Mouse (Mus musculus) embryonic facial prominence, embryonic 14.5 days (tissue): ENCODE results near the gene Olfr464. TPM values are rescaled to one million over a fixed set of nuclear protein-coding genes. Genes with fewer than 3 reads are reported as not detected.
"Not testable (repeated sequence)": the region's sequence is repeated elsewhere in the genome, so short reads cannot be mapped to it uniquely, and the experiment has no call there.

ENCODE experiments used
- ATAC-seq: fragments of 200-750 bp; cut with Nextera tagmentation; 2 replicates; pipeline ENCODE4 v1.8.0; 2017; ENCODE audit warnings: low read depth, moderate number of reproducible peaks, moderate TSS enrichment
- DNase-seq: peaks from one replicate; pipeline ENCODE4 v3.0.0-alpha.2; 2015; ENCODE audit warnings: low spot score
- H3K27ac ChIP-seq: fragments of 300-500 bp; sonication (generic); replicated peaks from 2 replicates; pipeline ENCODE4 v1.5.1; 2014; ENCODE audit warnings: low read depth, mild to moderate bottlenecking, low read length, moderate library complexity
- H3K27me3 ChIP-seq: fragments of 300-500 bp; sonication (generic); replicated peaks from 2 replicates; pipeline ENCODE4 v1.6.1; 2014; ENCODE audit warnings: low read length; ENCODE audit not compliant: control insufficient read depth, insufficient read depth
- H3K36me3 ChIP-seq: fragments of 300-500 bp; sonication (generic); 2 replicates; pipeline ENCODE4 v1.6.1; 2014; ENCODE audit warnings: low read length, mixed read lengths; ENCODE audit not compliant: control insufficient read depth, insufficient read depth
- H3K4me1 ChIP-seq: fragments of 300-500 bp; sonication (generic); 2 replicates; pipeline ENCODE4 v1.6.1; 2014; ENCODE audit warnings: antibody characterized with exemption, low read length; ENCODE audit not compliant: control insufficient read depth, insufficient read depth
- H3K4me2 ChIP-seq: fragments of 300-500 bp; sonication (generic); 2 replicates; pipeline ENCODE4 v1.6.1; 2014; ENCODE audit warnings: low read depth, mild to moderate bottlenecking, low read length, moderate library complexity, mixed read lengths
- H3K4me3 ChIP-seq: fragments of 300-500 bp; sonication (generic); 2 replicates; pipeline ENCODE4 v1.5.1; 2014; ENCODE audit warnings: low read depth, mild to moderate bottlenecking, low read length
- H3K9ac ChIP-seq: fragments of 300-500 bp; sonication (generic); 2 replicates; pipeline ENCODE4 v1.6.1; 2014; ENCODE audit warnings: low read depth, mild to moderate bottlenecking, low read length, moderate library complexity, mixed read lengths
- H3K9me3 ChIP-seq: fragments of 300-500 bp; sonication (generic); 2 replicates; pipeline ENCODE4 v1.6.1; 2016; ENCODE audit warnings: low read length; ENCODE audit not compliant: control insufficient read depth
- WGBS: fragments of 180-500 bp; shearing (Covaris S2); extraction: QIAGEN DNeasy Blood & Tissue Kit; methylation state at CpG from one replicate; pipeline ENCODE4 v1.1.7; 2014; 5-methylcytosine and 5-hydroxymethylcytosine counted together
- polyA plus RNA-seq: library from polyadenylated mRNA; unstranded; fragments of >200 nt; fragmentation: Nextera tagmentation; extraction: Ambion mirVana; gene quantifications from 2 replicates; pipeline ENCODE4 v1.2.1, GENCODE M21; 2014

The Olfr464 gene
- polyA plus RNA-seq, 1 experiment from 2014 or later: 0.22 TPM

GRCm38 (mm10) chr11:87881714-87882113 is 39.1 kb downstream of the Olfr464 start:
- no peaks in the 10 kb centered on the region for H3K27me3 ChIP-seq
- DNase-seq: no peak

DNA sequence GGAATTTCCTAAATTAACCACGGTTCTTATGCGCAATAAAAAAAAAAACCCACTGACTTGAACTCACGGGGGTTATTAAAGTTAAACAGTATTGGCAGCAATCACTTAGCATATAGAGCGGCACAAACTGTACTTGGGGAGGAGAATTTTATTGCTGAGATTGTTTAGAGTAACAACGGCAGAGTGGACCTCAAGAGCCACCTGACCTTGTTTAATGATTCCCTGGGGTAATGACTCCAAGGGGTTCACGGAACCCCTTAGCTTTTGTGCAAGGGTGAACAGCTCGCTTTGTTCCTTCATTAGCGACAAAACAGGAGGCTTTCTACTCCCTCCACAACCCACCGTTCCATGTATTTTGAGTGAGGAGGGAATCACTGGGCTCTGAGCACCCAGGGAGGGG is 40.9 kb downstream of the Olfr464 start:
- no peak overlapping the region for H3K4me2 ChIP-seq
- H3K4me3 ChIP-seq: no peak overlapping the region
- no peaks in the 10 kb centered on the region for H3K4me1 ChIP-seq
- ATAC-seq (no peak), DNase-seq (no peak)
- H3K27ac ChIP-seq: no peak overlapping the region
- H3K9ac ChIP-seq: no peak overlapping the region
- H3K9me3 ChIP-seq: no peaks in the 10 kb centered on the region
- H3K27me3 ChIP-seq: no peaks in the 10 kb centered on the region
- WGBS: 75% methylated on average over 9 of the region's 9 CpGs
- no peaks in the 10 kb centered on the region for H3K36me3 ChIP-seq

More at GRCm38 (mm10) chr11:87881714-87882113, 39.1 kb downstream of the Olfr464 start:
- no peaks in the 10 kb centered on the region for H3K36me3 ChIP-seq
- H3K9ac ChIP-seq: no peak overlapping the region
- no peak overlapping the region for H3K27ac ChIP-seq
- ATAC-seq: no peak
- WGBS: 57% methylated on average over 4 of the region's 4 CpGs
- no peak overlapping the region for H3K4me2 ChIP-seq
- H3K4me1 ChIP-seq: no peaks in the 10 kb centered on the region
- no peak overlapping the region for H3K4me3 ChIP-seq
- no peaks in the 10 kb centered on the region for H3K9me3 ChIP-seq

GRCm38 (mm10) chr11:87875436-87875835 is 45.3 kb downstream of the Olfr464 start, which contains the start of gene Epx:
Gene Epx (minus strand): TSS chr11:87875536.
- DNase-seq: no peak
- H3K4me1 ChIP-seq: no peaks in the 10 kb centered on the region
- H3K4me2 ChIP-seq: no peak within 1 kb of the TSS
- WGBS: 82% methylated on average over 6 of the region's 6 CpGs
- no peaks in the 10 kb centered on the region for H3K27me3 ChIP-seq
- H3K27ac ChIP-seq: no peak within 1 kb of the TSS
- H3K9ac ChIP-seq: no peak within 1 kb of the TSS
- H3K36me3 ChIP-seq: no peaks in the 10 kb centered on the region
- ATAC-seq: no peak
- no peak within 1 kb of the TSS for H3K4me3 ChIP-seq
- H3K9me3 ChIP-seq: no peaks in the 10 kb centered on the region

DNA sequence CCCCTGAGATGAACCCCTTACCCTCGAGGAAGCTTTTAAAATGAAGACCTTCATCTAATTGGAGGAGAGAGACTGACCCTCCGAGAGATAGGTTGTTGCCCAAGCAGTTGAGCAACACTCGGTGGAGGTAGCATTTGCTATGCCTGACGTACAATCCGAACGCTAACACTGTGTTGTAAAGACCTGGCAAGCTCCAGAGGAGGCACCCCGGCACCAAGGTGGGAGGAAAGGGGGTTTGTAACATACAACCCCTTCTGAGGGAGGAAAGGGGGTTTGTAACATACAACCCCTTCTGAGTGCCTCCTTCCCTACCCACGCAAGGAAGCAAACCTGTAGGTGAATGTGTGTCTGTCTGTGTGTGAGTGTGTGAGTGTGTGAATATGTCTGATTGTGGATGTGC is 49.0 kb downstream of the Olfr464 start:
- H3K36me3 ChIP-seq: no peaks in the 10 kb centered on the region
- DNase-seq (peak; percentile 5), ATAC-seq (no peak)
- 38% methylated on average over 8 of the region's 8 CpGs for WGBS
- H3K4me1 ChIP-seq: no peaks in the 10 kb centered on the region
- no peak overlapping the region for H3K27ac ChIP-seq
- H3K9me3 ChIP-seq: no peaks in the 10 kb centered on the region
- H3K27me3 ChIP-seq: no peaks in the 10 kb centered on the region
- no peak overlapping the region for H3K9ac ChIP-seq
- H3K4me2 ChIP-seq: no peak overlapping the region
- no peak overlapping the region for H3K4me3 ChIP-seq

GRCm38 (mm10) chr11:87870096-87870495 is 50.7 kb downstream of the Olfr464 start:
- no peak overlapping the region for H3K4me2 ChIP-seq
- ATAC-seq (no peak), DNase-seq (no peak)
- H3K4me1 ChIP-seq: no peaks in the 10 kb centered on the region
- no peaks in the 10 kb centered on the region for H3K36me3 ChIP-seq
- no peaks in the 10 kb centered on the region for H3K27me3 ChIP-seq
- H3K4me3 ChIP-seq: no peak overlapping the region
- H3K9me3 ChIP-seq: no peaks in the 10 kb centered on the region
- WGBS: 56% methylated on average over 2 of the region's 2 CpGs
- no peak overlapping the region for H3K9ac ChIP-seq
- H3K27ac ChIP-seq: no peak overlapping the region

DNA sequence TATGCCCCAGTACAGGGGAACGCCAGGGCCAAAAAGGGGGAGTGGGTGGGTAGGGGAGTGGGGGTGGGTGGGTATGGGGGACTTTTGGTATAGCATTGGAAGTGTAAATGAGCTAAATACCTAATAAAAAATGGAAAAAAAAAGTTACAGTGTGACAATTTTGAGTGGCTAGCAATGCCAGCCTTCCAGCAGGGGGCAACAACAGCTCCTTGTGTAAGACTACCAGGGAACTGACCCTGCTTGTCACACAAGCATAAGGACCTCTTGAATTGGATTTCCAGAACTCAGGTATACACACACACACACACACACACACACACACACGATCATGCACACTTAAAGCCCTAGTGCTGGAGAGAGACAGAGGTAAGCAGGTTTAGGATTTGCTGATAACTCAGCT is 53.9 kb downstream of the Olfr464 start:
- not testable (repeated sequence) for ATAC-seq, H3K27me3 ChIP-seq

More for the DNA sequence above, 53.9 kb downstream of the Olfr464 start:
- not testable (repeated sequence) for DNase-seq, H3K9me3 ChIP-seq, H3K4me3 ChIP-seq, H3K9ac ChIP-seq, H3K36me3 ChIP-seq, H3K4me2 ChIP-seq, H3K27ac ChIP-seq, H3K4me1 ChIP-seq
- 87% methylated on average over 1 of the region's 2 CpGs for WGBS

Other genes starting within 250 kb of the Olfr464 start
- 146 and 153 TPM in 2 replicates for gene Supt4a, start 183.4 kb downstream of the Olfr464 start, polyA plus RNA-seq
- 1.9 and 2.2 TPM in 2 replicates for gene Tspoap1, start 160.4 kb downstream of the Olfr464 start, polyA plus RNA-seq
- gene Mpo, start 127.4 kb downstream of the Olfr464 start, polyA plus RNA-seq: 0.77 and 2.7 TPM in 2 replicates
- 0.18 and 0.38 TPM in 2 replicates for gene Lpo, start 92.7 kb downstream of the Olfr464 start, polyA plus RNA-seq
- 11.9 and 12.9 TPM in 2 replicates for gene Mks1, start 67.8 kb downstream of the Olfr464 start, polyA plus RNA-seq
- 0.12 TPM in 1 of 2 replicates, not detected in the other for gene Epx, start 45.4 kb downstream of the Olfr464 start, polyA plus RNA-seq
- not detected in 2 replicates for gene Olfr462, start 28.7 kb downstream of the Olfr464 start, polyA plus RNA-seq
- not detected in 2 replicates for gene Olfr463, start 23.6 kb downstream of the Olfr464 start, polyA plus RNA-seq
- 13.0 and 13.7 TPM in 2 replicates for gene Dynll2, start 66.6 kb upstream of the Olfr464 start, polyA plus RNA-seq
- gene Srsf1, start 126.4 kb upstream of the Olfr464 start, polyA plus RNA-seq: 291 and 327 TPM in 2 replicates
- 35.3 and 36.6 TPM in 2 replicates for gene Vezf1, start 147.3 kb upstream of the Olfr464 start, polyA plus RNA-seq
- gene Cuedc1, start 177.1 kb upstream of the Olfr464 start, polyA plus RNA-seq: 17.4 and 17.7 TPM in 2 replicates